Mouse (Mus musculus) gonadal fat pad, adult 2 months (tissue): ENCODE results near the gene Gnat2. TPM values are rescaled to one million over a fixed set of nuclear protein-coding genes. Genes with fewer than 3 reads are reported as not detected.

ENCODE experiments used
- DNase-seq: peaks from one replicate; pipeline ENCODE4 v3.0.0-alpha.2; 2012; ENCODE audit warnings: low read depth
- polyA plus RNA-seq: library from polyadenylated mRNA; depleted of rRNA; stranded (reverse); fragments of >200 nt; gene quantifications from 2 replicates; pipeline ENCODE4 v1.2.3, GENCODE M21; 2012; rRNA removed

Gene Gnat2
- polyA plus RNA-seq, 1 experiment, result 4.6 TPM

DNA sequence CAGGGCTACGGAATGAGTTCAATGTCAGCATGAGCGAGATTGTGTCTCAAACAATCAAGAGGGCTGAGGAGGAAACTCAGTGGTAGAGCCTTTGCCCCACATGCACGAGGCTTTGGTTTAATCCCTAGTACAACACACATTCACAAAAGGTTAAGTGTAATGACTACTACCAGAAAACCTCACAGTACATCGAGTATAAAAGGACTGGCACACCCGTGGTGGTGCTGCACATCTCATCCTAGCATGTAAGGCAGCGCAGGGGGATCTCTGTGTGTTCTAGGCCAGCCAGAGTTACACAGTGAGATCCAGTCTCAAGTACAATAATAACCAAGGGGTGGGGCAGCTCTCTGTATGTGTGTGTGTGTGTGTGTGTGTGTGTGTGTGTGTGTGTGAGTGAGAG is 24.9 kb downstream of the Gnat2 start:
- no peak for DNase-seq

DNA sequence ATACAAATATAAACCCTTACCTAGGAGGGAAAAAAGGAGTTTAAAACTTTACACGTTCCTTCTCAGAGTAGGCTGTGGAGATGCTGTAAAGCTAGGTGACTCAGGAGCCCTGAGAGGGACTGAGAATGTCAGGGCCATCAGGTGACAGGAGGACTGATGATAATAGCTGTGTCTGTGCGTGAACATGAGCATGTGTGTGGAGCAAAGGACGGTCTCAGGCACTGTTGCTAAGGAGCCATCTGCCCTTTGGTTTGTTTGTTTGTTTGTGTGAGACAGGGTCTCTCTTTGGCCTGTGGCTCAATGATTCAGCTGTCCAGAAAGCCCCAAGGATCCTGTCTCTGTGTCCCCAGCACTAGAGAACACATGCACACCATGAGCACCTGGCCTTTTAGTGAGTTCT is 28.5 kb downstream of the Gnat2 start:
- DNase-seq, result no peak

DNA sequence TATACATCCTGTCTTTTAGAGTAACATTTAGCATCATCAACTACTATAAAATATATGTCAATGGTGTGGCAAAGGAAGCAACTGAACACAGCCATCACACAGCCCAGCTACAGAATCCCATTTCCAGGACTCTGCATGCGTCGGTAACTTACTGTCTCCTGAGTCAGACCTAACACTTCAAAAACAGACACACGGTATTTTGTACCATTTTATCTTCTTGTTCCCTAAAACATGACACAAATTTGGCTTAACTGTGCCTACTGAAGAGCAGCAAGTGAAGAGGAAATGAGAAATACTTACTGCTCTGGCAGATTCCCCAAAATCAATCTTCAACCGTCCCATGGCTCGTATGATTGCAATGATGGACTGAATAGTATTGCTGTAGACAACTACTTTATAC is 30.7 kb downstream of the Gnat2 start:
- no peak for DNase-seq

DNA sequence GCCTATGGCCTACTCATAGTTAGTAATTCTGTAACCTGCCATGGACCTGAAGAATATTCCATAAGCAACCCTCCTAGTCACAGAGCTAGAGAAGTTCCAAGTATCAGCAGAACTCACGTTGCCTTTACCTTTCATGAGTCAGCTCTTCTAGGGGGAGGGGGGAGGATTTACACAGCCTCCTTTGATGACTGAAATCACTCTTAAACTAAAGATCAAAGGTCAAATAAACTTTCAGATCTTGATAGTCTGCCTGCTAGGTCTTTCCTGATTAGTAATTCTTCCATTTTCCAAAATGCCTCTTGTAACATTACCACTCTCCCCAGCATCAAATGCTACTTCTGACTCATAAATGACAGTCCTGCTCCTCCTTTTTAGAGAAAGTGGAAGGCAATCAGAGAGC is 31.5 kb downstream of the Gnat2 start:
- no peak for DNase-seq

DNA sequence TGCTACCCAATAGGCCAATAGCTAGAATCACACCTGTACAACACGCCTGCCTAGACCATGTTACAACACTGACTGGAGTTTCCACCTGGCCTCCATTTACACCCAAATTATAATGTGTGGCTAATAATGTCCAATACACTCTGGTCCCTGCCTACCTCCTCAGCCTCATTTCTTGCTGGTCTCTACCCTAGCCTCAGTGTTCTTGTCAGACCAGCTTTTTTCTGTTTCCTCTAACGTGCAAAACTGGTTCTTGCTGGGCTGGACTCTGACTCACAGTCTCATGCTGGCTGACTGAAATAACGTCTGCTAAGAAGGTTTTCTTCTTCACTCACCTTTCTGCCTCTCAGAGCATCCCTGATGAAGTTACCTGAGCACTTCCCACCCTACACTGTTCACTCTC is 33.7 kb downstream of the Gnat2 start:
- DNase-seq, result no peak

DNA sequence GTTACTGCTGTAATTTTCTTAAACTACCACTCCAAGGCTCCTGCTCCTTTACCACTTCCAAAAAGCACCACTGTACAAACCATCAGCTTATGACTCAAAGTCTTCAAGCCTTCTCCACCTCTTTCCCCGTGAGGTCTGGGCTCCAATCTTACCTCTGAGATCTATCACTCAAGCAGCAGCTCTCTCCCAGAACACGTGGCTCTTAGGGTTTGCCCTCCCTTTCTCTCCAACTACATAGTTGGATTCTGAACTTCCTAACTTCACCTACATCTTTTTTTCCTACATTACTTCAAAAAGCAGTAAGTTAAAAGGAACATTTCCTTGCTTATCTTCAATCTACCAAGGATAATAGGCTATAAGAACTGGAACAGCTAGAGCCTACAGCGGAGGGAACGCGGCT is 35.9 kb downstream of the Gnat2 start:
- no peak for DNase-seq

DNA sequence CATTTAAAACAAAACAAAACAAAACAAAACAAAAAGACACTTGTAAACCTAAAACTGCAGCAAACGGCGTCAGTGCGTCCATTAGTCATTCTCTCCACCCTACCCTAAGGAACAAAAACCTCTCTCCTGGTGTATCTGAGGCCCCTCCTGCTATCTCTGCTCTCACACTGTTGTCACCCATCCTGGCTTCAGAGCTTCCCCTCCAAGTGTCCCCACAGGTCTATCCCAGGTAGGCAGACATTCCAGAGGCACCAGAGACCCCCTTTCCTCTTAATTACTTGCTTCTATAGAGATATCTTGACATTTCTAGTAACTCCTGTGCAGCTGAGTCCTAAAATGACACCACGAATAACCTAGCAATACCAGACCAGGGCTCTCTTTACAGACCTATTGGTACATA is 36.8 kb downstream of the Gnat2 start:
- no peak for DNase-seq

DNA sequence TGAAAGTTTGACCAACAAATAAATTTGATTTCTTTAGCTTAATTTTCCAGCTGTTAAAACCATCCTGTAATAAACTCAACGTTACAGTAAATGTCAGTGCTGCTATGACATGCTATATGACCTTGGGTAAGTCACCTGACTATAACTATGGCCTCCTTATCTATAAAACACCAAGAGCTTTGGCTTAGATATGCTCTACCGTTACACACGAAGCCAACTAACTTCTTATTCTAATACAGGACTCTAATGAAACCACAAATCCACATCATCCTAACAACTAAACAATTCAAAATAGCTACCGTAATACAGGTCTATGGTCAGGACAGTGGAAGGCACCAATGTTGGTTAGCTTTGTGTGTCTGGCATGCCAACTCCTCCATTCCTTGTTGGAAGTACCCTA is 37.2 kb downstream of the Gnat2 start:
- DNase-seq, result no peak

DNA sequence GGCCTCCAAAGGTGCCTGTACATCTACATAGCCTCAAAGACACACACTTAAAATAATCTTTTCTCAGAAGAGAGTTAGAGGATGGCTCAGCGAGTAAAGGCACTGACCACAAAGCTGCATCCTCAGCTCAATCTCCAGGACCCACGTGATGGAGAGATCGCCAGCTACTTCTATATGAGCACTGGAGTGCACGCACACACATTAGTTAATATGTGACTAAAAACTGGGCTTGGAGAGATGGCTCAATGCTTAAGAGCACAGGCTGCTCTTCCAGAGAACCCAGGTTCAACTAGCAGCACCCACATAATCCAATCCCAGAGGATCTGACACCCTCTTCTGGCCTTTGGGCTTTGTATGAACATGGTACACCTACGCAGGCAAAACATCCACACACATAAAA is 38.6 kb downstream of the Gnat2 start:
- no peak for DNase-seq

DNA sequence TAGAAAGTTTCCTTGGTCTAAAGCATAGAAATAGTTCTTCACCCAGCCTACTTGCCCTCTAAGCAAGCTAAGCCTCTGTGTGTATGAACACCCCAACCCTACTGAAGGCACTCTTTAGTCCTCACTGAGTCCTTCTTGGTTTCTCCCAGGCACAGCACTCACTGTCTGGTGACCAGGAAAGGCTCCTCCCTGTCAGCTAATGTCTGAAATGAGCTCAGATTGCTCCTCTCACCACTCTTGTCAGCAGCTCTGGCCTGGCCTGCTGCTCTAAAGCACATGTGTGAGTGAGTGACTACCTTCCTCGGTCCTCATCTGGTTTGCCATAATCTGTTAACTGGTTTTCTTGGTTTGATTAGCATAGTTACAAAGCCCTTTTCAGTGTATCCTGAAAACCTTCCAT is 39.2 kb downstream of the Gnat2 start:
- DNase-seq, result no peak

DNA sequence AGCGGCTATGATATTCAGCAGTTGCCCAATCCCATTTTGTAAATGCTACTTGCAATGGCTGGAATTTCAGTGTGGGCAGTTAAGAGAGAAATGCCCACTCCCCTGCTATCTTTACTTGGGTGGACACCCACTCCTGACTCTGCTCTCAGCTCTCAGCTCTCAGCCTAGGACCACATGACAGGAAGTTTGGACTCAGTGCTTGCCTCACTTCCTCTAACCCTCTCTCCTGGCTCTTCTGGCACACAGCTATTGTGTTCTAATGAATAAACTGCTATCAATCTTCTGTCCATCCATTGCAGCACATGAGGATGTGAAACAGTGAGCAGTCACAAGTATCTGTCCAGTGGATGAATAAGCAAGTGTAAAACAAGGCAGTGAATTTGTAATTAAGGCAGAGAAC is 39.9 kb downstream of the Gnat2 start:
- no peak for DNase-seq

DNA sequence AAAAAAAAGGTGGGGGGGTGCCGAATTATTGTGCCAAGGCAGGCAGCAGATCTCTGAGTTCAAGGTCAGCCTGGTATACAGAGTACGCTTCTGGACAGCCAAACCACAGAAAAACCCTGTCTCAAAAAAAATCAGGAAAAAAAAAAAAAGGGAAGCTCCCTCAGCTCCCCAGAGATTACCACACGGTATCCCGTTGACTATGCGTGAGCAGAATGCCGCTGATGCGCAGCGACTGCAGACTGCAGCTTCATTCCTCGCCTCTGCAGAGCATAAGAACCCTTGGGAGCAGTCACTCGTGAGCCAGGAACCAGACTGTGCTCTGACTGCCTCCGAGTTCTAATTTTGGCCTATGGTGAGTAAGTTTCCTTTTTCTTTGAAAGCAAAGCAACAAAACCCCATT is 42.1 kb downstream of the Gnat2 start:
- no peak for DNase-seq

DNA sequence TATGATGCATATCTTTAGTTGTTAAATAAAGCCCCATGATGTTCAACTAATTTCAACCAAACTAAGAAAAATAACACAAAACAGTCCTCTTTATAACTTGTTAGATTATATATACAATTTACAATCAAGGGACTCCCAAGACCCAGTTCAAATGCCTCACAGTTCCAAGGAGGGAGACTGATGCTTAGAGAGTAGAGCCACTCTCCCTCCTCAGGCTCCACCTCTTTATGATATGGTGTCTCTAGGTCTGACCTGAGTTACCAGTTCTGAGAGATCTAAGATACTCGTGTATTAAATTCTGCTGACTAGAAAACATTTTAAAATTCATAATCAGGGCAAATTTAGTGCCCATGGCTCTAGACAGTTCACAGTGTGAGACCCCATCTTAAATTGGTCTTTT is 46.5 kb downstream of the Gnat2 start:
- no peak for DNase-seq

DNA sequence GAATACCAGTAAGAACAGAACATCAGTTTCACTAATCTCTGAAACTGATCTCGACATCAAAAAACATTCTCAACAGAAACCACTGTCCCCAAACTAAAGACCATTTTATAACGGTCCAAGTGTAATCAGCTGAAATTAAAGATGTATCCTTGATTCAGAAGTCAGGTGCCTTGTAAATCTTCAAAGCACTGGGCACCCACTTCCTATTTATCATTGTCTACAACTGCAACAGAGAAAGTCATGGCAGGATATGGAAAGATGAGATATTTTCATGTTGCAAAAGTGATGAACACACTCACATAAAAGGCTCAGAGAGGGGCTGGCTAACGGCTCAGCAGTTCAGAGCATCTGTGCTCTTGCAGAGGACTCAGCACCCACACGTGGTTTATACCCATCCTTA is 48.2 kb downstream of the Gnat2 start:
- no peak for DNase-seq

DNA sequence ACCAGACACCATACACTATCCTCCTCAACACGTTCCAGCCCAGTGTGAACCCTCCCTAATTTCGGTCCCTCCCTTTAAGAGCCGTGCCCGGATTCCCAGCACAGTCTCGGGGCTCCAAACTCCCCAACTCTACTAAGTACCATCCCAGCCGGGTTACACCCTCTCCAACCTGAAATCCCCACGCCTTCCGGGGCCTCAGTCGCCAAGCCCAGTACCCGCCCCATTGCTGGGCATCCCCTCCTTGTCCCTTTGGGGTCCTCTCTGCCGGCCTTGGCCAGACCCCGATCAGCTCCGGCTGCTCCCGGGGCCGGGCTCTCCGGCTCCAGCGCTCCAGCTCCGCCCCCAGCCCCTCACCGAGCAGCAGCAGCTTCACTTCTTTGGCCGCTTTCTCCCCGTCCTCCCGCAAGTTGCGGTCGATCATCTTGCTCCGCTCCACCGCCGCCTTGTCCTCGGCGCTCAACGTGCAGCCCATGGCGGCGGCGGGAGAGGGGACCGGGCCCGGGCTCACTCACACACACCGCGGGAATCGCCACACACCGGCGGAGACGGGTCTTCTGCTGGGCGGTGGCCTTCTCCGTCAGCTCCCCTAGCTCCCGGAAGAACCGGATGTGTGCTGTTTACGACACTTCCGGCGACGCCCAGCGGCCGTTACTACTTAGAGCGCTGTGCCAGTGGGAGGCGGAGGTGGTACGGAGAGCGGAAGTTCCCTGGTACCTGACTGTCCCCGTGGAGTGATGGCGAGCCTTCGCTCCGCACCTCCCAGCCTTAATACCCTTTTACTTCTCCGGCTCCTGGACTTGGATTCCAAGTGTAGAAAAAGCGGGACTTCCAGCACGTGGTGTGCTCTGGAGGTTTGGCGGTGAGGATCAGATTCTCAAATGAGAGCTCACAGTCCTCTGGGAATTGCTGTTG is 53.2 kb downstream of the Gnat2 start, which contains the start of gene Gnai3:
TSS of gene Gnai3 (minus strand) at position 613 of the 912 bp plus-strand sequence.
- DNase-seq, result peak; percentile 46

DNA sequence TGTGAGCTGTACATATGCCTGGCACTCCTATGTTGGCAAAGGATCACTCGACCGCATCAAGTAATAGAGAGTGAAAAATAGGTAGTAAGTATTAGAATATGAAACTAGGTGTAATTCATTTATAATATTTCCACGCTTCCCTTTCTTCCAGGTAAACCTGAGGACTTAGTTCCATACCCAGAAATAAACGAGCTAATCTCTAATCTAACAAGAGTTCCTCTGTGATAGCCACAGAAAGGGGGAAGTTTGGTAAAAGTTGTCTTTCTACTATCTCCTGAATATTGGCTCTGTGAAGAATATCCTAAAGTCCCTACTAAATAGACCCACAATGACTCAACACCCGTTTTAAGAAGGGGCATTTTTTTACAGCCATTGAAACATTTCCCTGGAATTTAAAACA is 54.1 kb downstream of the Gnat2 start:
- no peak for DNase-seq

DNA sequence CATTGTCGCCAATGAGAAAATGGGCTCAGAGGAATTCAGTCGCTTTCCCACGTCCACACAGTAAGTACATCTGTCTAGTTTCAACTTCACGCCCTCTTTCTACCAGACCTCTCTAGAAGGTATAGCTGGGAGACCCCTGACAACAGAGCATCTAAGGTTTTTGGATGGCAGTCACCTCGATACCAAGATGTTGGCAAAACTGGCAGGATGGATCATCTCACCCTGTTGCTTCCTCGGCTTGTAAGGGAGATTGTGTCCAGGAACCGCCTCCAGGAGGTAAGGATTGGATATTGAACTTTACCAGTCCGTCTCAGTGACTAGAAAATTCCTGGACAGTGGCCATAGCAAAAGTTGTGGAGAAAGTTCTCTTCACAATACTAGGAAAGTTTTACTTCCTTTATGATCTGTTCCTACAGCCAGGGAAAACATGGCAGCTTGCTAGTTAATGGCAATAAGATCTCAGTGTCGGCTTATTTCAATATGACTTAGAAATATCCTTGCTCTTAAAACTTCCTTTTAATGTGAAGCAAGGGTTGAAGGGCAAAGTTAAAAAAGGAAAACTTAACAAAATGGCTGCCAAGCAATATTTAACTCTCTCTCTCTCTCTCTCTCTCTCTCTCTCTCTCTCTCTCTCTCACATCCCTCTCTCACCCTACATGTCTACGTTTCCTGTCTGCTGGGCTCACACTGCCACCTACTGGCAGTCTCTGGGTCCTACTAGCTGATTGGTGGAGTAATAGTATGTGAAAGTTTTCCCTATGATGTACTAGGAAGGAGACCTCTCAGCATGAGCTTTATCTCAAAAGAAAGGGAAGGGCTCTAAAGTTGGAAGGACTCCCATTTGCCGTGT is 55.0 kb downstream of the Gnat2 start:
- peak; percentile 40 for DNase-seq

Other genes with a start within 250 kb of the Gnat2 start
- 0.38 and 0.52 TPM in 2 replicates for gene Eps8l3, start 215.6 kb upstream of the Gnat2 start, polyA plus RNA-seq
- 163 and 175 TPM in 2 replicates for gene Gstm5, start 197.0 kb upstream of the Gnat2 start, polyA plus RNA-seq
- gene Gstm7, start 161.0 kb upstream of the Gnat2 start, polyA plus RNA-seq, result 973 and 992 TPM in 2 replicates
- 96.3 and 174 TPM in 2 replicates for gene Gstm6, start 149.0 kb upstream of the Gnat2 start, polyA plus RNA-seq
- gene Gstm3, start 123.5 kb upstream of the Gnat2 start, polyA plus RNA-seq, result 0.26 and 0.86 TPM in 2 replicates
- gene Gstm2, start 106.3 kb upstream of the Gnat2 start, polyA plus RNA-seq, result 925 and 961 TPM in 2 replicates
- 1,084 and 1,330 TPM in 2 replicates for gene Gstm1, start 74.8 kb upstream of the Gnat2 start, polyA plus RNA-seq
- 55.6 and 65.3 TPM in 2 replicates for gene Gstm4, start 47.9 kb upstream of the Gnat2 start, polyA plus RNA-seq
- 62.8 and 73.1 TPM in 2 replicates for gene Ampd2, start 6.1 kb upstream of the Gnat2 start, polyA plus RNA-seq
- 35.9 and 46.2 TPM in 2 replicates for gene Gnai3, start 53.4 kb downstream of the Gnat2 start, polyA plus RNA-seq
- gene Gpr61, start 62.1 kb downstream of the Gnat2 start, polyA plus RNA-seq, result not detected in 2 replicates
- 15.5 and 16.7 TPM in 2 replicates for gene Amigo1, start 93.5 kb downstream of the Gnat2 start, polyA plus RNA-seq
- gene Cyb561d1, start 108.4 kb downstream of the Gnat2 start, polyA plus RNA-seq, result 9.1 and 9.6 TPM in 2 replicates
- gene Atxn7l2, start 118.1 kb downstream of the Gnat2 start, polyA plus RNA-seq, result 6.8 and 7.8 TPM in 2 replicates
- 1.8 and 2.1 TPM in 2 replicates for gene Sypl2, start 133.9 kb downstream of the Gnat2 start, polyA plus RNA-seq
- gene Psma5, start 164.1 kb downstream of the Gnat2 start, polyA plus RNA-seq, result 63.6 and 79.8 TPM in 2 replicates
- gene Sort1, start 191.3 kb downstream of the Gnat2 start, polyA plus RNA-seq, result 273 and 331 TPM in 2 replicates